Mouse (Mus musculus) CH12.LX (cell line): ENCODE measurements around the gene Dapk2. TPM values are rescaled to one million over a fixed set of nuclear protein-coding genes. Genes with fewer than 3 reads are reported as not detected.

ENCODE experiments used
- DNase-seq: peaks from one replicate; pipeline ENCODE4 v3.0.0-alpha.2; 2013; ENCODE audit errors: extremely low read depth
- H3K27ac ChIP-seq: 2 replicates; pipeline ENCODE4 v1.5.1; 2012; ENCODE audit warnings: low read depth, mild to moderate bottlenecking, control low read depth, moderate library complexity; ENCODE audit not compliant: insufficient read depth
- H3K27me3 ChIP-seq: replicated peaks from 2 replicates; pipeline ENCODE3; 2012; ENCODE audit warnings: inconsistent platforms
- H3K36me3 ChIP-seq, 2 experiments: replicated peaks in 1 of 2; 2 replicates each; pipeline versions ENCODE3 to v1.6.1; 2012; ENCODE audit warnings: inconsistent platforms in 1 of 2, low read length in 1 of 2, mild to moderate bottlenecking in 1 of 2, mixed read lengths in 1 of 2, moderate library complexity in 1 of 2; ENCODE audit not compliant: control insufficient read depth in 1 of 2, insufficient read depth in 1 of 2
- H3K4me1 ChIP-seq, 2 experiments: 2 replicates each; pipeline ENCODE4 v1.6.1; 2012; ENCODE audit warnings: inconsistent platforms in 1 of 2, moderate library complexity in 1 of 2; ENCODE audit not compliant: insufficient read depth in 2 of 2, control insufficient read depth in 1 of 2
- H3K4me2 ChIP-seq: 2 replicates; pipeline ENCODE4 v1.6.1; 2012; ENCODE audit warnings: low read depth, mild to moderate bottlenecking, control low read depth; ENCODE audit not compliant: poor library complexity, insufficient read depth, severe bottlenecking
- H3K4me3 ChIP-seq, 3 experiments: fragments of 150-350 bp in 1 of 3; sonication (generic) in 1 of 3; replicated peaks in 1 of 3; 2 replicates each; pipeline versions ENCODE3 to v1.5.1; 2011 to 2012; ENCODE audit warnings: low read depth in 2 of 3, low read length in 2 of 3, mild to moderate bottlenecking in 2 of 3, moderate library complexity in 2 of 3, control low read depth in 1 of 3, improper control_type of control experiment in 1 of 3, inconsistent platforms in 1 of 3, mixed read lengths in 1 of 3; ENCODE audit not compliant: poor library complexity in 1 of 3
- H3K79me2 ChIP-seq: replicated peaks from 2 replicates; pipeline ENCODE4 v1.6.1; 2012; ENCODE audit warnings: mild to moderate bottlenecking, moderate library complexity; ENCODE audit not compliant: control insufficient read depth, poor library complexity, insufficient read depth, severe bottlenecking; ENCODE audit errors: extremely low read depth
- H3K9ac ChIP-seq: 2 replicates; pipeline ENCODE4 v1.6.1; 2012; ENCODE audit warnings: low read depth, mild to moderate bottlenecking, control low read depth, moderate library complexity; ENCODE audit not compliant: insufficient read depth
- H3K9me3 ChIP-seq: replicated peaks from 2 replicates; pipeline ENCODE3; 2012; ENCODE audit warnings: low read length, inconsistent platforms, mixed read lengths
- BHLHE40 ChIP-seq: IDR thresholded peaks from 2 replicates; pipeline ENCODE4 v1.6.1; 2011; ENCODE audit warnings: mild to moderate bottlenecking, low read depth, low read length, improper control_type of control experiment
- CHD1 ChIP-seq: IDR thresholded peaks from 2 replicates; pipeline ENCODE4 v1.6.1; 2012; ENCODE audit warnings: low read depth, low read length, improper control_type of control experiment, inconsistent platforms
- E2F4 ChIP-seq: IDR thresholded peaks from 2 replicates; pipeline ENCODE4 v1.6.1; 2011; ENCODE audit warnings: low read depth, low read length, improper control_type of control experiment; ENCODE audit not compliant: insufficient replicate concordance
- EP300 ChIP-seq: IDR thresholded peaks from 2 replicates; pipeline ENCODE4 v1.6.1; 2011; ENCODE audit warnings: low read length, improper control_type of control experiment
- ETS1 ChIP-seq: conservative IDR thresholded peaks from 2 replicates; pipeline ENCODE4 v1.6.1; 2012; ENCODE audit warnings: low read depth, mild to moderate bottlenecking, inconsistent platforms, low read length, improper control_type of control experiment, moderate library complexity
- GABPA ChIP-seq: IDR thresholded peaks from 2 replicates; pipeline ENCODE4 v1.6.1; 2012; ENCODE audit warnings: low read depth, low read length, improper control_type of control experiment, inconsistent platforms; ENCODE audit not compliant: insufficient replicate concordance
- IRF4 ChIP-seq: IDR thresholded peaks from 2 replicates; pipeline ENCODE4 v1.6.1; 2014; ENCODE audit warnings: low read depth, mild to moderate bottlenecking, inconsistent platforms, low read length, improper control_type of control experiment
- JUN ChIP-seq: IDR thresholded peaks from 2 replicates; pipeline ENCODE4 v1.6.1; 2011; ENCODE audit warnings: low read depth, mild to moderate bottlenecking, low read length, improper control_type of control experiment, moderate library complexity; ENCODE audit not compliant: insufficient read depth
- MAFK ChIP-seq: IDR thresholded peaks from 2 replicates; pipeline ENCODE4 v1.6.1; 2011; ENCODE audit warnings: low read length, improper control_type of control experiment; ENCODE audit not compliant: insufficient replicate concordance
- MEF2A ChIP-seq: IDR thresholded peaks from 2 replicates; pipeline ENCODE4 v1.6.1; 2014; ENCODE audit warnings: low read depth, mild to moderate bottlenecking, inconsistent platforms, low read length, improper control_type of control experiment, borderline replicate concordance
- MXI1 ChIP-seq: IDR thresholded peaks from 2 replicates; pipeline ENCODE4 v1.6.1; 2011; ENCODE audit warnings: mild to moderate bottlenecking, low read depth, low read length, improper control_type of control experiment
- NELFE ChIP-seq: IDR thresholded peaks from 2 replicates; pipeline ENCODE4 v1.6.1; 2011; ENCODE audit warnings: low read depth, low read length, improper control_type of control experiment
- NRF1 ChIP-seq: IDR thresholded peaks from 2 replicates; pipeline ENCODE4 v1.6.1; 2014; ENCODE audit warnings: low read depth, mild to moderate bottlenecking, inconsistent platforms, low read length, improper control_type of control experiment, moderate library complexity
- PAX5 ChIP-seq: IDR thresholded peaks from 2 replicates; pipeline ENCODE4 v1.6.1; 2012; ENCODE audit warnings: low read length, inconsistent platforms, mixed read lengths
- POLR2AphosphoS2 ChIP-seq: IDR thresholded peaks from 2 replicates; pipeline ENCODE4 v1.6.1; 2011; ENCODE audit warnings: low read depth, low read length, improper control_type of control experiment
- RAD21 ChIP-seq: IDR thresholded peaks from 2 replicates; pipeline ENCODE4 v1.6.1; 2011; ENCODE audit warnings: low read depth, mild to moderate bottlenecking, low read length, improper control_type of control experiment, moderate library complexity
- RCOR1 ChIP-seq: conservative IDR thresholded peaks from 2 replicates; pipeline ENCODE4 v1.6.1; 2012; ENCODE audit warnings: low read depth, mild to moderate bottlenecking, inconsistent platforms, low read length, improper control_type of control experiment
- SIN3A ChIP-seq: IDR thresholded peaks from 2 replicates; pipeline ENCODE4 v1.6.1; 2012; ENCODE audit warnings: low read length, improper control_type of control experiment, inconsistent platforms
- SMC3 ChIP-seq: IDR thresholded peaks from 2 replicates; pipeline ENCODE4 v1.6.1; 2011; ENCODE audit warnings: low read depth, low read length, improper control_type of control experiment
- ZKSCAN1 ChIP-seq: IDR thresholded peaks from 2 replicates; pipeline ENCODE4 v1.6.1; 2012; ENCODE audit warnings: low read depth, inconsistent platforms, low read length, improper control_type of control experiment, borderline replicate concordance
- ZMIZ1 ChIP-seq: IDR thresholded peaks from 2 replicates; pipeline ENCODE4 v1.6.1; 2012; ENCODE audit warnings: low read depth, mild to moderate bottlenecking, inconsistent platforms, low read length, improper control_type of control experiment
- ZNF384 ChIP-seq: IDR thresholded peaks from 2 replicates; pipeline ENCODE4 v1.6.1; 2012; ENCODE audit warnings: low read depth, low read length, improper control_type of control experiment, inconsistent platforms
- dilution Hi-C: fragments of 300-500 bp; cut with MboI; formaldehyde crosslinking; loops from 2 replicates; pipeline ENCODE4 v1.14.3; 2020; ENCODE audit warnings: low sequenced_read_pairs; ENCODE audit not compliant: extremely low pct_unique_long_range_greater_than_20kb, extremely low pct_ligation_motif_present
- in situ Hi-C: fragments of 300-500 bp; cut with MboI; formaldehyde crosslinking; loops from 3 replicates; pipeline ENCODE4 v1.14.3; 2019; ENCODE audit warnings: low sequenced_read_pairs, low pct_ligation_motif_present, low pct_unique_long_range_greater_than_20kb, mixed read lengths
- polyA plus RNA-seq: library from polyadenylated mRNA; unstranded; fragments of >175 nt; gene quantifications from 2 replicates; pipeline ENCODE4 v1.2.1, GENCODE M21; 2012; ENCODE audit warnings: low read depth; ENCODE audit not compliant: insufficient read length
- total RNA-seq, 2 experiments: library from RNA; depleted of rRNA; stranded (reverse); fragments of 300-350 nt in 1 of 2; fragments of >200 nt in 1 of 2; gene quantifications; 2 replicates each; pipeline ENCODE4 v1.2.3; 2012 to 2014

The Dapk2 gene
- total and polyA plus RNA-seq, 3 experiments, result 25.2 to 60.3 (median 39.0) TPM

- in situ Hi-C loops, result loop anchor here (10.0 to 25.0 kb wide), 2 partner anchors 131 to 259 kb away; no protein-coding TSS in a partner anchor
- H3K4me1 ChIP-seq, result peaks cover 26 to 38% of the 10 kb centered on the region in 2 experiments
- no peak for TF ChIP-seq ZKSCAN1
- no peak for TF ChIP-seq POLR2AphosphoS2
- TF ChIP-seq SIN3A, result no peak
- no peak for TF ChIP-seq BHLHE40
- TF ChIP-seq RAD21, result no peak
- TF ChIP-seq NRF1, result no peak
- TF ChIP-seq GABPA, result no peak
- TF ChIP-seq ZMIZ1, result no peak
Observed at GRCm38 (mm10) chr9:66153594-66153993, 4.4 kb upstream of the Dapk2 start.

GRCm38 (mm10) chr9:66154013-66154412, 4.0 kb upstream of the Dapk2 start:
- Histone ChIP-seq H3K4me3 (no peak overlapping the region), H3K4me2 (no peak overlapping the region), H3K9ac (no peak overlapping the region), H3K4me1 (peaks cover 26 to 42% of the 10 kb centered on the region in 2 experiments)
- in situ Hi-C loops, result loop anchor here (10.0 to 25.0 kb wide), 2 partner anchors 131 to 258 kb away; no protein-coding TSS in a partner anchor
- TF ChIP-seq SMC3 (no peak), SIN3A (no peak), ZNF384 (no peak), JUN (no peak), CHD1 (no peak), MAFK (no peak), RCOR1 (no peak), MEF2A (no peak), E2F4 (no peak), PAX5 (no peak), NRF1 (no peak), IRF4 (no peak), EP300 (no peak), NELFE (no peak), ZMIZ1 (no peak), ETS1 (no peak), MXI1 (no peak)
- TF ChIP-seq, all 38 proteins: peak for 0
- no peak for DNase-seq
- Histone ChIP-seq H3K9me3 (no peaks in the 10 kb centered on the region), H3K27ac (no peak overlapping the region), H3K36me3 (no peaks in the 10 kb centered on the region), H3K79me2 (no peaks in the 10 kb centered on the region), H3K27me3 (no peaks in the 10 kb centered on the region)
- dilution Hi-C loops, result no loop called here

More at GRCm38 (mm10) chr9:66153594-66153993, 4.4 kb upstream of the Dapk2 start:
- Histone ChIP-seq H3K4me2 (no peak overlapping the region), H3K4me3 (no peak overlapping the region), H3K36me3 (no peaks in the 10 kb centered on the region), H3K9me3 (no peaks in the 10 kb centered on the region), H3K27ac (no peak overlapping the region), H3K27me3 (no peaks in the 10 kb centered on the region), H3K9ac (no peak overlapping the region), H3K79me2 (no peaks in the 10 kb centered on the region)
- dilution Hi-C loops, result no loop called here
- no peak for DNase-seq
